8 mouse cellular contexts compared by ENCODE assay signal in the genomic region with DNA sequence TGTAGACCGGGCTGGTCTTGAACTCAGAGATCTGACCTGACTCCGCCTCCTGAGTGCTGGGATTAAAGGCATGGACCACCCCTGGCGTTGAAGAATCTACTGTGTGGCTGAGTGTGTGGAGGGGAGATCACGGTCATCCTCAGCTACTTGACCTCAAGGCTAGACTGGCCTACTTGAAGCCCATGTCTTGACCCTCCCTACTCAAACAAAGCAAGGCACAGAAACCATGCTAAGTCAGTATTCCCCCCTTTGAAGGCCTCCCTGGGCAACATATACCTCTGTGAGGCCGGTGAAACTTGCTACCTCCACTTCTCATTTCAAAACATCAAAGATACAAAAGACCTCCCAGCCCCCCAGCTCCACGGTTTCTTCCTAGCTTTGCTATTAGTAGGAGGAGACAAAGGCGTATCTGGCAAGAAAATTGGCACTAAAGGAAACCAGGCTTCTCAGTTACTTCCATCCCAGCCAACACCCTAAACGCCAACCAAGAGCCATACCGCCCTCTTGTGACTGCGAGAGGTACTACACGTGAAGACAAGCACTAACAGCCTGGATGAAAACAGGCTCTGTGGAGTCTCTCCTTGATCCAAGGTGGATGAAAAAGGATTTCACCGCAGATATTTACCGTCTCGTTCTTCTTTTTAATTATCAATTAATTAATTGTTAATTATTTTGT. TPM values are rescaled to one million over a fixed set of nuclear protein-coding genes. Genes with fewer than 3 reads are reported as not detected.
DNase-seq lines count a peak whose midpoint lies in the region; ATAC-seq and TF ChIP-seq lines count a peak whose summit lies in the region.

No protein-coding gene starts in this region.

- H3K79me2 ChIP-seq in MEL (ENCODE audit: control insufficient read depth, insufficient read depth, low read length, poor library complexity), result no peaks in the 10 kb centered on the region

- H3K27me3 ChIP-seq in MEL (ENCODE audit: control insufficient read depth in 1 of 2, insufficient read depth in 2 of 2, low read length in 2 of 2), result no peaks in the 10 kb centered on the region
- H3K27me3 ChIP-seq in forebrain, embryonic 11.5 days (ENCODE audit: control insufficient read depth, insufficient read depth, low read length), result no peaks in the 10 kb centered on the region

- no peak for TF ChIP-seq POLR2A in MEL (IDR thresholded peaks at IDR 0.05; ENCODE audit: control insufficient read depth in 1 of 2, insufficient read depth in 1 of 2, low read depth in 1 of 2, low read length in 2 of 2, poor library complexity in 1 of 2)

- intact Hi-C loops in heart, postnatal 36 days (cut with DNase I), result loop anchor here (1.0 kb wide), 1 partner anchor 132 kb away; no protein-coding TSS in a partner anchor

- H3K9ac ChIP-seq in MEL (ENCODE audit: control insufficient read depth, low read depth, low read length, poor library complexity, severe bottlenecking), result peak overlapping the region; percentile 30; the same call in 1 of the 2 replicates
- no peak overlapping the region for H3K9ac ChIP-seq in forebrain, embryonic 11.5 days (ENCODE audit: low read length)

- ATAC-seq in forebrain, embryonic 11.5 days (replicated peaks; ENCODE audit: low FRiP score), result no peak

- DNase-seq in MEL (ENCODE audit: low read depth, low spot score), result peak; percentile 92
- peak; percentile 80 for DNase-seq in c-Kit-negative CD71-positive TER-119-positive erythroid progenitor cells, embryonic 14.5 days (ENCODE audit: low read depth, low spot score)
- DNase-seq in forebrain, embryonic 11.5 days (ENCODE audit: low spot score), result peak; percentile 92
- peak; percentile 84 to 89 for DNase-seq in heart, postnatal 36 days
- peak; percentile 87 for DNase-seq in layer of hippocampus, adult 9-10 months (ENCODE audit: low spot score)
- peak; percentile 92 for DNase-seq in lung, postnatal 10 days
- DNase-seq in right cerebral cortex, postnatal 10 days (ENCODE audit: low spot score in 2 of 2), result peak; percentile 84 to 90
- DNase-seq in urinary bladder, postnatal 36 days (ENCODE audit: low spot score in 2 of 2), result peak; percentile 84 to 87

- no peaks in the 10 kb centered on the region for H3K9me3 ChIP-seq in MEL (replicated peaks; ENCODE audit: insufficient read depth, low read length)
- no peaks in the 10 kb centered on the region for H3K9me3 ChIP-seq in forebrain, embryonic 11.5 days (ENCODE audit: control insufficient read depth, low read length)

- no peak overlapping the region for H3K4me2 ChIP-seq in forebrain, embryonic 11.5 days (ENCODE audit: low read depth, low read length, severe bottlenecking)

- peaks cover 3 to 8% of the 10 kb centered on the region in 2 experiments; a peak in 1 of 4 replicates for H3K4me1 ChIP-seq in MEL (ENCODE audit: control insufficient read depth in 1 of 2, insufficient read depth in 2 of 2, low read length in 2 of 2)
- no peaks in the 10 kb centered on the region for H3K4me1 ChIP-seq in forebrain, embryonic 11.5 days (replicated peaks; ENCODE audit: control insufficient read depth, insufficient read depth, low read length)

- no peak overlapping the region for H3K27ac ChIP-seq in MEL (ENCODE audit: control insufficient read depth, low read depth, low read length)
- no peak overlapping the region for H3K27ac ChIP-seq in forebrain, embryonic 11.5 days (ENCODE audit: low read depth, low read length)

- TF ChIP-seq CTCF in MEL (IDR thresholded peaks at IDR 0.05 in 2 of 3, conservative IDR thresholded peaks at IDR 0.05 in 1 of 3; ENCODE audit: control insufficient read depth in 1 of 3, insufficient read depth in 1 of 3, low read depth in 2 of 3, low read length in 3 of 3, poor library complexity in 1 of 3, severe bottlenecking in 1 of 3), result peak; percentile 83 to 99 (median 97)

- H3K4me3 ChIP-seq in MEL (ENCODE audit: control insufficient read depth in 1 of 2, insufficient read depth in 1 of 2, low read depth in 2 of 2, low read length in 2 of 2), result peak overlapping the region; percentile 46 to 50
- no peak overlapping the region for H3K4me3 ChIP-seq in forebrain, embryonic 11.5 days (ENCODE audit: low read depth, low read length)

- no peak for TF ChIP-seq EP300 in MEL (IDR thresholded peaks at IDR 0.05; ENCODE audit: low read depth in 1 of 2, low read length in 2 of 2)

- peak; percentile 97 for TF ChIP-seq RAD21 in MEL (IDR thresholded peaks at IDR 0.05; ENCODE audit: low read depth, low read length)

- 32% methylated on average over 14 of the region's 14 CpGs for WGBS in forebrain, embryonic 11.5 days

- peaks cover 0 to 3% of the 10 kb centered on the region in 2 experiments; a peak in 1 of 4 replicates for H3K36me3 ChIP-seq in MEL (ENCODE audit: control insufficient read depth in 1 of 2, insufficient read depth in 2 of 2, low read length in 2 of 2)
- H3K36me3 ChIP-seq in forebrain, embryonic 11.5 days (ENCODE audit: control insufficient read depth, insufficient read depth, low read length), result no peaks in the 10 kb centered on the region

TF ChIP-seq in MEL, 35 proteins besides CTCF, POLR2A, EP300 and RAD21:
- peak; percentile 88 for TF ChIP-seq ZC3H11A (IDR thresholded peaks at IDR 0.05; ENCODE audit: low read depth, low read length)
- no peak for TF ChIP-seq HCFC1 (IDR thresholded peaks at IDR 0.05; ENCODE audit: low read depth, low read length)
- peak; percentile 86 for TF ChIP-seq SMC3 (IDR thresholded peaks at IDR 0.05; ENCODE audit: low read depth, low read length)
TF ChIP-seq in MEL: peak in this region for 2.

RNA-seq across cellular contexts. Expression of gene Tnpo3, which starts 39.9 kb away (rescaled TPM):
- 64.9 and 71.5 TPM in 2 replicates for total RNA-seq in MEL (2012; rRNA removed)
- 100 to 1,000 TPM; 139 to 148 TPM for polyA plus RNA-seq in MEL (2012; ENCODE audit: insufficient read depth in 1 of 2, insufficient read length in 2 of 2, low read depth in 1 of 2, low replicate concordance in 2 of 2, missing spikeins in 1 of 2)
- 119 and 131 TPM in 2 replicates for polyA plus RNA-seq in forebrain, embryonic 11.5 days (2014; fragmentation: Nextera tagmentation; extraction: Ambion mirVana)
- total RNA-seq in heart, postnatal 36 days (2021), result 10 to 100 TPM; 43.0 to 43.6 TPM

RNA-seq across cellular contexts. Expression of gene Tspan33, which starts 44.4 kb away (rescaled TPM):
- total RNA-seq in MEL (2012; rRNA removed), result 20.6 and 41.7 TPM in 2 replicates
- 10 to 100 TPM in 1 of 2 experiments, not detected in 1; 64.5 TPM for polyA plus RNA-seq in MEL (2012; ENCODE audit: insufficient read depth in 1 of 2, insufficient read length in 2 of 2, low read depth in 1 of 2, low replicate concordance in 2 of 2, missing spikeins in 1 of 2)
- polyA plus RNA-seq in forebrain, embryonic 11.5 days (2014; fragmentation: Nextera tagmentation; extraction: Ambion mirVana), result 7.4 and 8.3 TPM in 2 replicates
- 1 to 10 TPM; 1.2 to 1.5 TPM for total RNA-seq in heart, postnatal 36 days (2021)
